Mouse (Mus musculus) adrenal gland, postnatal 10 days (tissue): ENCODE measurements around the gene Glis1. TPM values are rescaled to one million over a fixed set of nuclear protein-coding genes. Genes with fewer than 3 reads are reported as not detected.

Experiments
- DNase-seq: peaks from one replicate; pipeline ENCODE4 v3.0.0; 2021; ENCODE audit warnings: mixed read lengths
- total RNA-seq, 2 experiments: library from RNA; stranded (reverse); gene quantifications; 2 replicates each; pipeline ENCODE4 v1.2.3; 2021

The Glis1 gene
- total RNA-seq, 2 experiments from 2014 or later: 0.27 to 0.73 TPM

- peak; percentile 93 for DNase-seq
Observed at GRCm38 (mm10) chr4:107453141-107453984, 19.0 kb downstream of the Glis1 start.

- no peak for DNase-seq
Observed at GRCm38 (mm10) chr4:107457602-107458001, 23.2 kb downstream of the Glis1 start.

- peak; percentile 26 for DNase-seq
Observed at GRCm38 (mm10) chr4:107458907-107459306, 24.5 kb downstream of the Glis1 start.

GRCm38 (mm10) chr4:107459461-107459860, 25.1 kb downstream of the Glis1 start:
- no peak for DNase-seq

- DNase-seq: no peak
Observed at GRCm38 (mm10) chr4:107460468-107460867, 26.1 kb downstream of the Glis1 start.

GRCm38 (mm10) chr4:107467831-107468230, 33.4 kb downstream of the Glis1 start:
- DNase-seq: no peak

- peak; percentile 22 for DNase-seq
Observed at GRCm38 (mm10) chr4:107468264-107468663, 33.9 kb downstream of the Glis1 start.

- DNase-seq: no peak
Observed at GRCm38 (mm10) chr4:107468768-107469167, 34.4 kb downstream of the Glis1 start.

GRCm38 (mm10) chr4:107476266-107476665, 41.9 kb downstream of the Glis1 start:
- DNase-seq: no peak

GRCm38 (mm10) chr4:107479015-107479414, 44.6 kb downstream of the Glis1 start:
- DNase-seq: no peak

- no peak for DNase-seq
Observed at GRCm38 (mm10) chr4:107482541-107482940, 48.1 kb downstream of the Glis1 start.

- DNase-seq: no peak
Observed at GRCm38 (mm10) chr4:107483556-107484220, 49.3 kb downstream of the Glis1 start.

- DNase-seq: no peak
Observed at GRCm38 (mm10) chr4:107484221-107484575, 49.8 kb downstream of the Glis1 start.

- peak; percentile 20 for DNase-seq
Observed at GRCm38 (mm10) chr4:107485903-107486302, 51.5 kb downstream of the Glis1 start.

- DNase-seq: no peak
Observed at GRCm38 (mm10) chr4:107489121-107489840, 54.9 kb downstream of the Glis1 start.

- DNase-seq: peak; percentile 19
Observed at GRCm38 (mm10) chr4:107492991-107493390, 58.6 kb downstream of the Glis1 start.

GRCm38 (mm10) chr4:107495751-107496430, 61.5 kb downstream of the Glis1 start:
- DNase-seq: peak; percentile 25

- no peak for DNase-seq
Observed at GRCm38 (mm10) chr4:107497430-107497935, 63.1 kb downstream of the Glis1 start.

- no peak for DNase-seq
Observed at GRCm38 (mm10) chr4:107502601-107503051, 68.2 kb downstream of the Glis1 start.

- no peak for DNase-seq
Observed at GRCm38 (mm10) chr4:107514981-107515380, 80.6 kb downstream of the Glis1 start.

GRCm38 (mm10) chr4:107515626-107516025, 81.2 kb downstream of the Glis1 start:
- no peak for DNase-seq

- DNase-seq: no peak
Observed at GRCm38 (mm10) chr4:107518766-107519165, 84.4 kb downstream of the Glis1 start.
